Mouse (Mus musculus) embryonic stem cell, embryonic (primary cell): Measurements from ENCODE around the gene Mthfr.

Source experiments
- CTCF ChIA-PET, 4 experiments: fragments of 300-600 bp in 2 of 4; fragments of 350-600 bp in 2 of 4; sonication (Branson Sonifier 250); formaldehyde crosslinking; loops; one replicate each; lab custom pipeline; 2022; ENCODE audit warnings: inconsistent platforms in 2 of 4; lab: Charles Lee
- POLR2A ChIA-PET, 4 experiments: fragments of 300-600 bp in 2 of 4; fragments of 350-600 bp in 2 of 4; sonication (Branson Sonifier 250); formaldehyde crosslinking; loops; one replicate each; lab custom pipeline; 2022; ENCODE audit warnings: antibody characterized with exemption in 4 of 4, inconsistent platforms in 1 of 4; lab: Charles Lee

The Mthfr gene

DNA sequence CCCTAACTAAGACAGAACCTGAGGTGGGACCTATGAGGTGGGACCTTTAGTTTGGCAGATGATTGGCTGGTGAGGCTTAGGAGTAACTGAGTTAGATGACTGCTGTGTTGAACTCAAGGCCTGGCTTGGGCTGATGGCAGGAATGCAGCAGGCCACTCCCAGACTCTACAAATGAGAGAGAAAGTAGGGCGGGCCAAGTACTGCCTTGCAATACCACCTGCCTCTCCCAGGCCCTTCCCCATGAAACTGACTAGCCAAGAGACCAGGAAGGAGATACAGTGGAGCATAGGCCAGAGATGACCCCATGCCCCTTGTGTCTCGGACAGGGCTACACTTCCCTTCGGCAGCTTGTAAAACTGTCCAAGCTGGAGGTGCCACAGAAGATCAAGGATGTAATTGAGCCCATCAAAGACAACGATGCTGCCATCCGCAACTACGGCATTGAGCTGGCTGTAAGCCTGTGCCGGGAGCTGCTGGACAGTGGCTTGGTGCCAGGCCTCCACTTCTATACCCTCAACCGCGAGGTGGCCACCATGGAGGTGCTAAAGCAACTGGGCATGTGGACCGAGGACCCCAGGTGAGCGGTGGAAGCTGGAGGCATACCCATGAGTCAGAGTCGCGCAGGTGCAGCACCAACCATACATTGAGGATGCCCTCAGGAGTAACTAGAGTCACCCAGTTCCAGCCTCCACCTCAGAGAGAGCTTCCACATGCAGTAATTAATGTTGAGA lies 12.3 kb downstream of the Mthfr start:
- CTCF ChIA-PET, result interaction anchor here in 3 of 4 experiments (0.5 to 2.7 kb wide), 6 partner anchors 9 to 292 kb away, joined by 4 to 6 read pairs (median 5); no protein-coding TSS in a partner anchor
- POLR2A ChIA-PET, result interaction anchor here (0.6 to 43.0 kb wide), 21 partner anchors 0 to 146 kb away, joined by 3 to 812 read pairs (median 4); partner anchors contain the start of genes Clcn6 (in 3 of the 4), Mthfr (in 3 of the 4), Fbxo2 (in 1 of the 4) and Fbxo44 (in 1 of the 4)

- ChIA-PET POLR2A (interaction anchor here (0.6 to 43.0 kb wide), 20 partner anchors 1 to 147 kb away, joined by 3 to 812 read pairs (median 4); partner anchors contain the start of genes Clcn6 (in 3 of the 4), Mthfr (in 3 of the 4), Fbxo6 (in 1 of the 4) and Nppa (in 1 of the 4)), CTCF (interaction anchor here in 2 of 4 experiments (0.8 to 2.7 kb wide), 5 partner anchors 8 to 65 kb away, joined by 4 to 6 read pairs (median 6); no protein-coding TSS in a partner anchor)
Measured at GRCm38 (mm10) chr4:148051886-148052285, 13.0 kb downstream of the Mthfr start.

DNA sequence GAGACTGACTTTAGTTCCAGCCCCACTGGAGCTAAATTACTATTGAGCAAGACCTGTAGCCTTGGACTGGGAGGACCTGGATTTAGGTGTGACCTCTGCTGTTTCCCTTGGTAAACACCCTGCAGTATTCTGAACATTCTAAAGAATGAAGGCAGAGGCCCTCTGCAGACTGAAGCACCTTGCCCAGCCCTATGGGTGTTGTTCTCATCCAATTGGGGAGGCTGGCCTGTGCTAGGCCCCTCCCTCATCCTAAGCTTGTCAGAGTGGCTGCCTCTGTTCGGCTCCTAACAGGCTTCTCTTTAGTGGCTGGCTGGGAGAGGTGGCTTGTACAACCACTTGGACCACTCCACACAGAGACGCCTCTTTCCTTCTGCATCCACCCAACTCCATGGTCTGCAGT lies 14.1 kb downstream of the Mthfr start:
- ChIA-PET CTCF (interaction anchor here in 3 of 4 experiments (0.5 to 2.7 kb wide), 6 partner anchors 7 to 16 kb away, joined by 3 to 6 read pairs (median 4); no protein-coding TSS in a partner anchor), POLR2A (interaction anchor here in 3 of 4 experiments (0.5 to 43.0 kb wide), 15 partner anchors 2 to 236 kb away, joined by 3 to 812 read pairs (median 5); partner anchors contain the start of genes Clcn6 (in 2 of the 3) and Mthfr (in 2 of the 3))

DNA sequence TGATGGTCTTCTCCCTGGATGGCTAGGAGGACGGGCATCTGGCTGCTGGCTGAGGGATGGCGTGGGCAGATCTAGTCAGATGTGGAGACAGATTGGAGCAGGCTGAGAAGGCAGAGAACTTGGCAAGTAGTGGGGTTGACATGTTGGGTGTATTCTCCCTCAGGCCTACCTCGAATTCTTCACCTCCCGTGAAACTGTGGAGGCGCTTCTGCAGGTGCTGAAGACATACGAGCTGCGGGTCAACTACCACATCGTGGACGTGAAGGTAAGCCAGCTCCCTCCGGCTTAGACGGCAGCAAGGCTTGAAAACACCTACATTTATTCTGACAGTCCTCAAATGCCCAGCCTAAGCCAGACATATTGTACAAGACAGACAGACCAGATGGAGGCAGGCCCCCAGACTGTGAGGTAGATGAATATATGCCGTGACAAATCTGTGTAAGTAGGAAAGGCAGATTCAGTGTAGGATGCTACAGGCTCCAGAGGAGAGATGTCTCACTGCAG lies 14.6 kb downstream of the Mthfr start:
- POLR2A ChIA-PET, result interaction anchor here in 3 of 4 experiments (0.7 to 43.0 kb wide), 8 partner anchors 3 to 86 kb away, joined by 4 to 812 read pairs (median 7); partner anchors contain the start of genes Clcn6 (in 2 of the 3) and Mthfr (in 2 of the 3)
- CTCF ChIA-PET, result interaction anchor here in 3 of 4 experiments (0.6 to 1.0 kb wide), 3 partner anchors 10 to 13 kb away, joined by 3 read pairs; no protein-coding TSS in a partner anchor

GRCm38 (mm10) chr4:148054961-148055695 lies 16.3 kb downstream of the Mthfr start:
- CTCF ChIA-PET, result interaction anchor here in 1 of 4 experiments (0.5 kb wide), 1 partner anchor 1179 kb away, joined by 3 read pairs; no protein-coding TSS in a partner anchor
- POLR2A ChIA-PET, result interaction anchor here in 2 of 4 experiments (0.7 to 43.0 kb wide), 6 partner anchors 4 to 1360 kb away, joined by 3 to 812 read pairs (median 12); partner anchors contain the start of genes Clcn6 (in 2 of the 2) and Mthfr (in 2 of the 2)

- ChIA-PET POLR2A (interaction anchor here in 3 of 4 experiments (0.5 to 34.0 kb wide), 5 partner anchors 15 to 821 kb away, joined by 3 to 812 read pairs (median 8); partner anchors contain the start of genes Clcn6 (in 2 of the 3) and Mthfr (in 2 of the 3)), CTCF (no interaction called here)
Measured at GRCm38 (mm10) chr4:148056246-148056645, 17.4 kb downstream of the Mthfr start.

DNA sequence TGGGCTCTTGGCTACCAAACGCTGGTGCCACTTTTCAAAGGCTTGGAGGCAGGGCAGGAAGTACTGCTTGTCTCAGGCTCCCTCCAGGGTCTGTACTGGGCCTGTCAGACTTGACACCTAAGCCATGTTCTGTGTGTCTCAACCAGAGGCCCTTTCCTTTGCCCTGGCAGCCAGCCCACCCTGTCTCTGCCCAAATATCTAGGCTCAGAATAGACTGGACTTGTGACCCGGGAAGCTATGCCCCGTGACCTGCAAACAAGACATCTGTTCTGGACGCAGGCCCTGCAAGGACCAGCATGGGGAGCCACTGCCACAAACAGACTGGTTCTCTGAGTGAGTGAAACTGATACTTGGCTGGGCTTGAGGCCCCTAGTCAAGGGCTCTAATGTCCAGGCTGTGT lies 17.9 kb downstream of the Mthfr start:
- POLR2A ChIA-PET, result interaction anchor here in 2 of 4 experiments (1.7 to 34.0 kb wide), 4 partner anchors 16 to 27 kb away, joined by 7 to 812 read pairs (median 14); partner anchors contain the start of genes Clcn6 (in 2 of the 2) and Mthfr (in 2 of the 2)
- CTCF ChIA-PET, result no interaction called here

DNA sequence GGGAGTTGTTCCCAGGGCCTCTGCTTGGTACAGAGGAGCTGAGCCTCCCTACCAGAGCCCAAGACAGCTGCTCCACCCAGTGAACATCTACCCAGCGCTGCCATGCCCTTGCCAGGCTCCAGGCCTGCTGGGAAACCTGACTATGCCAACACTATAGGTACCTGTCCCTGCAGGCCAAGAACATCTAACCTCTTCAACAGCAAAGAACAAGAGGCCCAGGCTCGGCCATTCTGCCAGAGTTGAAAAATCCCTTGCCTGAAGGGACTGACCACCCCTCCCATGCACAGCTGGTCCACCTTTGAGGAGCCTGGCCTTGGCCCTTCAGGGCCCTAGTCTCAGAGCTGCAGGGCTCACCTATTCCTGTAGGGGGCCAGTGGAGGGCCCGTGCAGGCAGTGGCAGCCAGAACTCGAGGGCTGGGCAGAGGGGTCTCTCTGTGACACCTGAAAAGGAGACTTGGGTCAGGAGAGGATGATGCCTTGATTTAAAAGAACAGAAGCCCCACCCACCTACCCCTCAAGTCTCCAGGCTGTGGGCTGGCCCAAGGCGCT lies 18.9 kb downstream of the Mthfr start:
- POLR2A ChIA-PET, result interaction anchor here in 3 of 4 experiments (0.7 to 34.0 kb wide), 14 partner anchors 10 to 94 kb away, joined by 3 to 812 read pairs (median 5); partner anchors contain the start of genes Clcn6 (in 2 of the 3), Mthfr (in 2 of the 3) and Fbxo6 (in 1 of the 3)
- CTCF ChIA-PET, result interaction anchor here in 2 of 4 experiments (0.5 to 4.0 kb wide), 10 partner anchors 9 to 408 kb away, joined by 3 to 14 read pairs (median 3); partner anchors contain the start of genes Clcn6 (in 1 of the 2) and Mthfr (in 1 of the 2)

DNA sequence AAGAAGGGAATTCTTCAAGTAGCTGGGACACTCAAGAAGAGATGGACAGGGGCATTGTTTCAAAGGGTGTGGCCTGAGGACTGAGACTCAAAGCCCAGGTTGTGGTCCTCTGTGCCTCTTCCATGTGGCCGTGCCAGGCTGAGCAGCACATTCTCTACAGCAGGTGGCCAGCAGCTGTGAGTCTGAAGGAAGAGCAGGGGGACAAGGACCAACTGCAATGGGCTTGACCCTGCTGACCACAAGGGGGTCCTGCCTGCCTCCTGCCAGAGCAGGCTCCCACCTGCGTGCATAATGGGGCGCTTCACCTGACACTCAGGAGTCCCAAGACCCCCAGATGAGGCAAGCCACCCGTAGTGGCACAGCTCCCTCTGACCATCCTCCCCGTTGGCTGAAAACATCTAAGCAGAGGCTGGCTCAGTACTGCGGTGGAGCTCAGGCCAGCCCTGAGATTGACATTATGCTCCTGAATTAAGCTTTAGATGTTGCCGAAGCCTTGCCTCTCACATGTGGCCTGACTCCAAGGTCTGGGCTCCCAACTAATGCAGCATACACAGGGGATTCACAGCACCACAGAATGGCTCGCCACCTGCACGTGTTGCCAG lies 19.4 kb downstream of the Mthfr start:
- ChIA-PET POLR2A (interaction anchor here in 3 of 4 experiments (0.8 to 34.0 kb wide), 12 partner anchors 10 to 43 kb away, joined by 3 to 812 read pairs (median 5); partner anchors contain the start of genes Clcn6 (in 2 of the 3) and Mthfr (in 2 of the 3)), CTCF (interaction anchor here in 2 of 4 experiments (0.5 to 4.0 kb wide), 10 partner anchors 8 to 407 kb away, joined by 3 to 14 read pairs (median 3); partner anchors contain the start of genes Clcn6 (in 1 of the 2) and Mthfr (in 1 of the 2))

- ChIA-PET POLR2A (interaction anchor here in 2 of 4 experiments (0.7 to 34.0 kb wide), 11 partner anchors 10 to 47 kb away, joined by 3 to 812 read pairs (median 6); partner anchors contain the start of genes Clcn6 (in 2 of the 2), Mthfr (in 2 of the 2) and Agtrap (in 1 of the 2)), CTCF (interaction anchor here in 2 of 4 experiments (0.9 to 4.0 kb wide), 8 partner anchors 7 to 111 kb away, joined by 3 to 14 read pairs (median 4); no protein-coding TSS in a partner anchor)
Measured at GRCm38 (mm10) chr4:148058993-148059392, 20.1 kb downstream of the Mthfr start.

- ChIA-PET CTCF (interaction anchor here in 3 of 4 experiments (0.5 to 4.0 kb wide), 18 partner anchors 9 to 110 kb away, joined by 3 to 14 read pairs (median 3); no protein-coding TSS in a partner anchor), POLR2A (interaction anchor here (0.7 to 34.0 kb wide), 13 partner anchors 8 to 211 kb away, joined by 3 to 812 read pairs (median 5); partner anchors contain the start of genes Clcn6 (in 2 of the 4) and Mthfr (in 2 of the 4))
Measured at GRCm38 (mm10) chr4:148060120-148061085, 21.5 kb downstream of the Mthfr start.

DNA sequence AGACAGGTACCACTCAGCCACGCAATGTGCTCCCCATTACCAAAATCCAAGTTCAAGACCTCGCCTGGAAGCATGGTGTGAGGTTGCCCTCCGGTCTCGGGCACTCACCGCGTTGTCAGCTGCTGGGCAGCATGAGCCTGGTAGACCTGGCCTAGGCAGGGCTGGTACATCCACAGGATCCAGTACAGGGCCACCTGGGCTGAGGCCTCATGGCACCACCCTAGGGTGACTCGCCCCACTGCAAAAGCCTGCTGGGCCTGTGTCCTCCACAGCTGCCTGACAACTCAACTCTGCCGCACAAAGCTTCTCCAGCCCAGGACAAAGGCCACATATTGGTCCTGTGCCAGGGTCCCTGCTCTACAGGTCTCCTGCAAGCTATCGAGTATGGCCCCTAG lies 22.2 kb downstream of the Mthfr start:
- CTCF ChIA-PET, result interaction anchor here in 3 of 4 experiments (0.5 to 4.0 kb wide), 14 partner anchors 10 to 284 kb away, joined by 3 to 14 read pairs (median 3); no protein-coding TSS in a partner anchor
- POLR2A ChIA-PET, result interaction anchor here (0.7 to 34.0 kb wide), 13 partner anchors 9 to 210 kb away, joined by 3 to 812 read pairs (median 5); partner anchors contain the start of genes Clcn6 (in 2 of the 4) and Mthfr (in 2 of the 4)

DNA sequence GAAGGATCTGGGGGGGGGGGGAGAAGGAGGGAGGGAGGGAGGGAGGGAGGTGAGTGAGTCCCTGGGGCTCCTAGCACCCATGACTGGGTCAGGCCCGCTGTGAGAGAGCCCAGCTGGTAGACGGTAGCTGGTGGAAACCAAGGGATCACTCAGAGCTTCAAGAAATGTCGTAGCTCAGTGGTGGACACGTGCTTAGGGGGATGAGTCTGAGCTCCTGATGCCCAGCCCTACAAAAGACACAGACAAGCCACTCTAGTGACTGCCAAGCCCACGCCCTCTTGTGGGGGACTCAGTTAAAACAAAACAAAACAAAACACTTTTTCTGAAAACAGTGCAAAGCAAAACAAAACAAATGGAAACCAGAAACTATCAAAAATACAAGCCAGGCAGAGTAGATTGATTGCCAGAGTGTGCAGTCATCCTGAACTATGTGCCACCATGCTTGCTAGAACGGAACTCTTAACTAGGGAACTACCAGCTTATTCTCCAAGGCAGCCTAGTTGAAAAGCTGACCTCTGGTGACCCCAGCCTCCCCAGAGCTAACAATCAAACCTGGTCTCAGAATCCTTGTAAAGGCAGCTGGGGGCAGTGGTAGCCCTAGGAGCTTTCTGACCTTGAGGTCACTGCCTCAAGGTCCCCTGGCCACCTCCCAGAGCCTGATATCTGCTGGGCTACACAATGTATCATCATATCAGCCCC lies 27.0 kb downstream of the Mthfr start:
- ChIA-PET CTCF (interaction anchor here (0.5 to 2.4 kb wide), 39 partner anchors 8 to 160 kb away, joined by 3 to 11 read pairs (median 4); partner anchors contain the start of genes Agtrap (in 1 of the 4), Clcn6 (in 1 of the 4) and Fbxo6 (in 1 of the 4)), POLR2A (interaction anchor here in 3 of 4 experiments (0.6 to 34.0 kb wide), 33 partner anchors 9 to 1506 kb away, joined by 3 to 812 read pairs (median 3); partner anchors contain the start of genes Clcn6 (in 3 of the 3), Mthfr (in 3 of the 3), Agtrap (in 1 of the 3) and Exosc10 (in 1 of the 3))

DNA sequence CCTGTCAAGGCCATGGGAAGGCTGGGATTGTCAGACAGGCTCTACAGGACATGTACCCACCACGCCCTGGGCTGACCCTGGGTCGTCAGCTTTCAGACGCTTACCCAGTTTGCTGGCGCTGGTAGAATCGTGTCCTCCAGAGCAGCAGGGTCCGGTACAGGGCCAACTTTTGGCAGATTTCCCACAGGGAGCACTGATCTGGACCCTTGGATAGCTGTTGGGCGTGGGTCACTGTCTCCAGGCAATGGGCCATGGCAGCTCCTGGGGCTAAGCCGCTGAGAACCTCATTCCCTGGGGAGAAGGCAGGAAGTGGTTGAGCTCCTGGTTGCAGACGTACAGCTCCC lies 27.5 kb downstream of the Mthfr start:
- ChIA-PET CTCF (interaction anchor here (0.5 to 2.4 kb wide), 25 partner anchors 8 to 148 kb away, joined by 3 to 11 read pairs (median 4); partner anchors contain the start of gene Agtrap (in 1 of the 4)), POLR2A (interaction anchor here in 3 of 4 experiments (0.6 to 34.0 kb wide), 30 partner anchors 9 to 1505 kb away, joined by 3 to 812 read pairs (median 4); partner anchors contain the start of genes Clcn6 (in 3 of the 3), Mthfr (in 3 of the 3), Agtrap (in 1 of the 3) and Fbxo44 (in 1 of the 3))
